In the genomic region with DNA sequence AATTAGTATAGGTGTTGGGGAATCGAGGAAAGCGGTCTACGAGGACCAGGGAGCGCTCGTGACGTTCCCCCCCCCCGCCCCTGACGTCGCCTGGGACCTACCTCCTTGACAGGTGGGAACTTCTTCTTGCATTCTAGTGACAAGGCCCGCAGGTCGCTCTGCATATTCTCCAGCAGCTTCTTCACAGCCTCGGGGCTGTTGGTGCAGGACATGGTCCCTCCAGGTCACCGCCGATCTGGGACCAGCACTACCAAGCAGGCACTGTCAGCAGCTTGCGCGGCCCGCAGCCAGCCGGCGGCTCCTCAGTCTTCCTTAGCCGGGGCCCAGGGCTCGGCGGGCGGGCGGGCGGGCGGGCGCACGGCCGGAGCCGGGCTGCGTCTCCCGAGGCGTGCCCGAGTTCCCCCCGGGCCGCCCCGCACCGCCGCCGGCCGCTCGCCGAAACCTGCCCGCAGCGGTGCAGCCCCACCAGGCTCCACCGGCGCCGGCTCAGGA, we compare ENCODE assay signal across 8 mouse cellular contexts. TPM values are rescaled to one million over a fixed set of nuclear protein-coding genes. Genes with fewer than 3 reads are reported as not detected.
A peak's percentile ranks its signal among the peaks of the same experiment; 100 is the strongest.
DNase-seq lines count a peak whose midpoint lies in the region; ATAC-seq and TF ChIP-seq lines count a peak whose summit lies in the region.

No protein-coding gene starts in this region.

- DNase-seq in heart, adult 11 months = peak; percentile 95
- DNase-seq in heart, postnatal 14 days = no peak
- peak; percentile 65 for DNase-seq in cerebellum, adult 11-12 months
- DNase-seq in liver, embryonic 13.5 days = no peak
- no peak for DNase-seq in urinary bladder, adult 2 months (ENCODE audit: low spot score)

- 0% methylated on average over 32 of the region's 48 CpGs for WGBS in heart, embryonic 16.5 days
- WGBS in liver, embryonic 13.5 days (ENCODE audit: insufficient replicate concordance) = 0% methylated on average over 16 of the region's 48 CpGs
- WGBS in small intestine, adult 2 months = 1% methylated on average over 47 of the region's 48 CpGs

- H3K36me3 ChIP-seq in C2C12 (ENCODE audit: control insufficient read depth, insufficient read depth) = peaks cover 20% of the 10 kb centered on the region
- H3K36me3 ChIP-seq in heart, embryonic 16.5 days (ENCODE audit: control insufficient read depth, insufficient read depth) = peaks cover 6% of the 10 kb centered on the region
- H3K36me3 ChIP-seq in liver, embryonic 13.5 days = peaks cover 7% of the 10 kb centered on the region; the same call in 1 of the 2 replicates
- no peaks in the 10 kb centered on the region; the same call in 1 of the 2 replicates for H3K36me3 ChIP-seq in small intestine, adult 2 months (ENCODE audit: control insufficient read depth, insufficient read depth, low read length)

- peaks cover 53% of the 10 kb centered on the region for H3K79me2 ChIP-seq in C2C12 (ENCODE audit: control insufficient read depth, insufficient read depth)

- H3K27me3 ChIP-seq in C2C12 (ENCODE audit: control insufficient read depth, insufficient read depth, insufficient read length) = peaks cover 4% of the 10 kb centered on the region
- no peaks in the 10 kb centered on the region for H3K27me3 ChIP-seq in heart, embryonic 16.5 days (ENCODE audit: control insufficient read depth, insufficient read depth, low read length)
- no peaks in the 10 kb centered on the region for H3K27me3 ChIP-seq in liver, embryonic 13.5 days
- H3K27me3 ChIP-seq in small intestine, adult 2 months (ENCODE audit: control insufficient read depth, insufficient read depth, low read length) = no peaks in the 10 kb centered on the region

- TF ChIP-seq CTCF in C2C12 (IDR thresholded peaks at IDR 0.05; ENCODE audit: control insufficient read depth, insufficient read depth, insufficient read length) = no peak
- no peak for TF ChIP-seq CTCF in small intestine, adult 2 months (IDR thresholded peaks at IDR 0.05; ENCODE audit: extremely low read depth, insufficient read length, insufficient replicate concordance, low read depth, low read length)

- H3K79me3 ChIP-seq in C2C12 (ENCODE audit: low read depth) = peaks cover 39% of the 10 kb centered on the region

- H3K4me2 ChIP-seq in heart, embryonic 16.5 days (ENCODE audit: low read depth, low read length) = peak overlapping the region; percentile 71
- peak overlapping the region; percentile 84 for H3K4me2 ChIP-seq in liver, embryonic 13.5 days

- H3ac ChIP-seq in C2C12 (ENCODE audit: control insufficient read depth, insufficient read length, low read depth) = peak overlapping the region; percentile 97

- no peaks in the 10 kb centered on the region for H3K9me3 ChIP-seq in heart, embryonic 16.5 days (replicated peaks; ENCODE audit: control insufficient read depth, low read length)
- H3K9me3 ChIP-seq in liver, embryonic 13.5 days (replicated peaks) = no peaks in the 10 kb centered on the region

- peak overlapping the region; percentile 75 for H3K27ac ChIP-seq in heart, embryonic 16.5 days (ENCODE audit: low read length)
- peak overlapping the region; percentile 80 for H3K27ac ChIP-seq in liver, embryonic 13.5 days
- peak overlapping the region; percentile 50; the same call in 1 of the 2 replicates for H3K27ac ChIP-seq in small intestine, adult 2 months (ENCODE audit: insufficient read depth, low read depth, low read length)

- ATAC-seq in heart, embryonic 16.5 days (replicated peaks; ENCODE audit: extremely low read depth, insufficient read depth, low FRiP score) = peak; percentile 53
- ATAC-seq in liver, embryonic 13.5 days (ENCODE audit: low read depth) = peak; percentile 78

- H3K4me1 ChIP-seq in heart, embryonic 16.5 days (ENCODE audit: control insufficient read depth, insufficient read depth, low read length) = peaks cover 19% of the 10 kb centered on the region
- peaks cover 36% of the 10 kb centered on the region for H3K4me1 ChIP-seq in liver, embryonic 13.5 days (replicated peaks)
- H3K4me1 ChIP-seq in small intestine, adult 2 months (ENCODE audit: control insufficient read depth, insufficient read depth, insufficient read length, low read length) = peaks cover 13% of the 10 kb centered on the region; the same call in 1 of the 2 replicates

- intact Hi-C loops in heart, postnatal 14 days (cut with DNase I) = loop anchor here (5.0 kb wide), 1 partner anchor 268 kb away; no protein-coding TSS in a partner anchor

- TF ChIP-seq POLR2A in small intestine, adult 2 months (IDR thresholded peaks at IDR 0.05; ENCODE audit: low read depth, low read length) = no peak

- H3K9ac ChIP-seq in heart, embryonic 16.5 days (ENCODE audit: low read length) = peak overlapping the region; percentile 83
- peak overlapping the region; percentile 92 for H3K9ac ChIP-seq in liver, embryonic 13.5 days

- H3K4me3 ChIP-seq in C2C12 (ENCODE audit: insufficient read depth, poor library complexity, severe bottlenecking) = peak overlapping the region; percentile 75
- H3K4me3 ChIP-seq in heart, embryonic 16.5 days (ENCODE audit: low read length) = peak overlapping the region; percentile 70
- peak overlapping the region; percentile 98 for H3K4me3 ChIP-seq in liver, embryonic 13.5 days (replicated peaks)
- H3K4me3 ChIP-seq in small intestine, adult 2 months (ENCODE audit: low read depth, low read length) = peak overlapping the region; percentile 98

TF ChIP-seq in C2C12, 6 proteins besides CTCF, POLR2A, EP300 and RAD21:
- TF ChIP-seq MYOD1 (IDR thresholded peaks at IDR 0.05; ENCODE audit: control insufficient read depth, insufficient read length, low read depth) (no peak), USF1 (IDR thresholded peaks at IDR 0.05; ENCODE audit: low read depth) (no peak), MAX (IDR thresholded peaks at IDR 0.05) (no peak), MYOG (IDR thresholded peaks at IDR 0.05; ENCODE audit: control insufficient read depth, extremely low read depth, insufficient read length) (no peak), CEBPB (IDR thresholded peaks at IDR 0.05; ENCODE audit: low read depth) (no peak), FOSL1 (IDR thresholded peaks at IDR 0.05; ENCODE audit: insufficient read depth, low read length, poor library complexity, severe bottlenecking) (no peak)

RNA-seq across cellular contexts. Expression of gene Mon2, which starts 0.5 kb away (rescaled TPM):
- 10 to 100 TPM; 51.1 to 51.4 TPM for total RNA-seq in heart, postnatal 14 days (2021)
- polyA plus RNA-seq in C2C12 (2012; fragmentation: generic; extraction: Trizol) = 27.4 TPM
- polyA plus RNA-seq in heart, embryonic 16.5 days (2015; fragmentation: Nextera tagmentation; extraction: Ambion mirVana) = 14.6 and 17.6 TPM in 2 replicates
- 8.6 and 9.3 TPM in 2 replicates for polyA plus RNA-seq in liver, embryonic 13.5 days (2015; fragmentation: Nextera tagmentation; extraction: Ambion mirVana)
- polyA plus RNA-seq in small intestine, adult 2 months (2012; rRNA removed) = 24.2 and 49.0 TPM in 2 replicates
- polyA plus RNA-seq in urinary bladder, adult 2 months (2012; rRNA removed) = 52.9 and 58.2 TPM in 2 replicates

Comparison
In these comparisons a context has a peak if more than half of its experiments do, and no peak if none do; other contexts are left out.
1. DNase-seq: peak in heart, adult 11 months (single experiment) and cerebellum, adult 11-12 months (single experiment); none in heart, postnatal 14 days (0 of 2), liver, embryonic 13.5 days (single experiment) and urinary bladder, adult 2 months (single experiment).
2. Peak in every context shown above with its lines, with median percentiles within 50 percentile points of each other: H3K4me3 ChIP-seq and H3K27ac ChIP-seq.